Mouse (Mus musculus) intestine, embryonic 14.5 days (tissue): ENCODE measurements at regions not wholly inside any gene's neighbourhood (a gene's known extent, or its start where the extent isn't known, plus 50 kb on each side); places are given as distances from the start of the nearest gene placed in this dataset.

Experiments
- ATAC-seq: fragments of 200-750 bp; cut with Nextera tagmentation; replicated peaks from 2 replicates; pipeline ENCODE4 v1.8.0; 2017; ENCODE audit warnings: low read depth, moderate number of reproducible peaks, moderate TSS enrichment, moderate library complexity; ENCODE audit not compliant: low FRiP score, low TSS enrichment
- DNase-seq: peaks from one replicate; pipeline ENCODE4 v3.0.0-alpha.2; 2018; ENCODE audit warnings: low spot score
- H3K27ac ChIP-seq: fragments of 300-500 bp; sonication (generic); 2 replicates; pipeline ENCODE4 v1.5.1; 2014; ENCODE audit warnings: low read depth, mild to moderate bottlenecking, control low read depth
- H3K27me3 ChIP-seq: fragments of 300-500 bp; sonication (generic); replicated peaks from 2 replicates; pipeline ENCODE4 v1.6.1; 2014; ENCODE audit warnings: low read length, control low read depth; ENCODE audit not compliant: control insufficient read depth, insufficient read depth
- H3K36me3 ChIP-seq: fragments of 300-500 bp; sonication (generic); 2 replicates; pipeline ENCODE4 v1.6.1; 2014; ENCODE audit warnings: low read length, control low read depth; ENCODE audit not compliant: control insufficient read depth, insufficient read depth
- H3K4me1 ChIP-seq: fragments of 300-500 bp; sonication (generic); replicated peaks from 2 replicates; pipeline ENCODE4 v1.6.1; 2014; ENCODE audit warnings: low read length, control low read depth, mixed read lengths; ENCODE audit not compliant: control insufficient read depth, insufficient read depth
- H3K4me2 ChIP-seq: fragments of 300-500 bp; sonication (generic); 2 replicates; pipeline ENCODE4 v1.6.1; 2014; ENCODE audit warnings: low read length
- H3K4me3 ChIP-seq: fragments of 300-500 bp; sonication (generic); 2 replicates; pipeline ENCODE4 v1.5.1; 2014; ENCODE audit warnings: low read depth, low read length, control low read depth, mixed read lengths
- H3K9ac ChIP-seq: fragments of 300-500 bp; sonication (generic); 2 replicates; pipeline ENCODE4 v1.6.1; 2014; ENCODE audit warnings: mild to moderate bottlenecking, low read length
- H3K9me3 ChIP-seq: fragments of 300-500 bp; sonication (generic); 2 replicates; pipeline ENCODE4 v1.6.1; 2016; ENCODE audit warnings: low read length, control low read depth; ENCODE audit not compliant: control insufficient read depth
- WGBS: fragments of 180-500 bp; shearing (Covaris S2); extraction: QIAGEN DNeasy Blood & Tissue Kit; methylation state at CpG from one replicate; pipeline ENCODE4 v1.1.7; 2014; 5-methylcytosine and 5-hydroxymethylcytosine counted together

GRCm38 (mm10) chr9:88091781-88092527, 235.0 kb upstream of the Nt5e start:
- Histone ChIP-seq H3K4me1 (no peaks in the 10 kb centered on the region), H3K27me3 (no peaks in the 10 kb centered on the region), H3K4me2 (no peak overlapping the region), H3K9me3 (no peaks in the 10 kb centered on the region), H3K9ac (no peak overlapping the region), H3K4me3 (no peak overlapping the region), H3K27ac (no peak overlapping the region), H3K36me3 (no peaks in the 10 kb centered on the region)
- WGBS: 65% methylated on average over 8 of the region's 8 CpGs
- ATAC-seq: no peak
- no peak for DNase-seq

DNA sequence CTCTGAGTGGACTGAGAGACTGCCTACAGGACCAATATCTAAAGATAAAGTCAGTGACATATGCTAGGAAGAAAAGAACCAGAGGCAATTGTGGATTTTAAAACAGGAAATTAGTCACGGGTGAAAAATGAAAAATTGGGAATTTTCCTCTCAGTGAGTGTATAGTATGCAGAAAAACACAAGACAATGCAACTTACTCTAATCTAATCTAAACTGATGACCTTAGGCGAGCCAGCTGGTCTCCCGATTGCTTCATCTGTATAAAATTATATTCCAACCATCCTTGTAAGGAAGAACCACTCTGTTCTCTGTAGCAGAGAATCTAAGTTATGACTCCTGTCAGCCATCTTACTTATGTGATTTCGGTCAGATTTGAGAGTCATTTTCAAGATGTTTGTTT, 234.4 kb upstream of the Nt5e start:
- DNase-seq: no peak
- no peak overlapping the region for H3K4me2 ChIP-seq
- no peak overlapping the region for H3K4me3 ChIP-seq
- H3K27me3 ChIP-seq: no peaks in the 10 kb centered on the region
- H3K9ac ChIP-seq: no peak overlapping the region
- H3K9me3 ChIP-seq: no peaks in the 10 kb centered on the region
- H3K4me1 ChIP-seq: no peaks in the 10 kb centered on the region
- no peak overlapping the region for H3K27ac ChIP-seq
- WGBS: 63% methylated on average over 4 of the region's 4 CpGs
- H3K36me3 ChIP-seq: no peaks in the 10 kb centered on the region
- ATAC-seq: no peak

GRCm38 (mm10) chr9:88113094-88113493, 213.9 kb upstream of the Nt5e start:
- Histone ChIP-seq H3K27ac (no peak overlapping the region), H3K27me3 (no peaks in the 10 kb centered on the region), H3K9me3 (no peaks in the 10 kb centered on the region), H3K36me3 (no peaks in the 10 kb centered on the region), H3K4me3 (no peak overlapping the region), H3K4me2 (no peak overlapping the region), H3K9ac (no peak overlapping the region), H3K4me1 (no peaks in the 10 kb centered on the region)
- no peak for DNase-seq
- no peak for ATAC-seq
- WGBS: 53% methylated on average over 1 of the region's 1 CpGs

- Histone ChIP-seq H3K27me3 (no peaks in the 10 kb centered on the region), H3K4me1 (no peaks in the 10 kb centered on the region), H3K36me3 (no peaks in the 10 kb centered on the region), H3K4me3 (no peak overlapping the region), H3K27ac (no peak overlapping the region), H3K4me2 (no peak overlapping the region), H3K9me3 (no peaks in the 10 kb centered on the region), H3K9ac (no peak overlapping the region)
- DNase-seq: no peak
- no peak for ATAC-seq
- 89% methylated on average over 5 of the region's 5 CpGs for WGBS
Observed at GRCm38 (mm10) chr9:88120536-88120935, 206.5 kb upstream of the Nt5e start.

- ATAC-seq (no peak), DNase-seq (no peak)
Observed at GRCm38 (mm10) chr9:88120963-88121570, 205.9 kb upstream of the Nt5e start.

GRCm38 (mm10) chr9:88124322-88125005, 202.5 kb upstream of the Nt5e start:
- Histone ChIP-seq H3K9me3 (no peaks in the 10 kb centered on the region), H3K27ac (no peak overlapping the region), H3K4me1 (no peaks in the 10 kb centered on the region), H3K4me3 (no peak overlapping the region), H3K36me3 (no peaks in the 10 kb centered on the region), H3K27me3 (no peaks in the 10 kb centered on the region), H3K9ac (no peak overlapping the region), H3K4me2 (no peak overlapping the region)
- ATAC-seq (no peak), DNase-seq (no peak)
- 86% methylated on average over 9 of the region's 9 CpGs for WGBS

More at GRCm38 (mm10) chr9:88120963-88121570, 205.9 kb upstream of the Nt5e start:
- WGBS: 79% methylated on average over 11 of the region's 11 CpGs
- Histone ChIP-seq H3K27ac (no peak overlapping the region), H3K9ac (no peak overlapping the region), H3K4me2 (no peak overlapping the region), H3K27me3 (no peaks in the 10 kb centered on the region), H3K4me3 (no peak overlapping the region), H3K9me3 (no peaks in the 10 kb centered on the region), H3K4me1 (no peaks in the 10 kb centered on the region), H3K36me3 (no peaks in the 10 kb centered on the region)

GRCm38 (mm10) chr9:88163025-88163780, 163.8 kb upstream of the Nt5e start:
- WGBS: 75% methylated on average over 6 of the region's 6 CpGs
- H3K36me3 ChIP-seq: no peaks in the 10 kb centered on the region

DNA sequence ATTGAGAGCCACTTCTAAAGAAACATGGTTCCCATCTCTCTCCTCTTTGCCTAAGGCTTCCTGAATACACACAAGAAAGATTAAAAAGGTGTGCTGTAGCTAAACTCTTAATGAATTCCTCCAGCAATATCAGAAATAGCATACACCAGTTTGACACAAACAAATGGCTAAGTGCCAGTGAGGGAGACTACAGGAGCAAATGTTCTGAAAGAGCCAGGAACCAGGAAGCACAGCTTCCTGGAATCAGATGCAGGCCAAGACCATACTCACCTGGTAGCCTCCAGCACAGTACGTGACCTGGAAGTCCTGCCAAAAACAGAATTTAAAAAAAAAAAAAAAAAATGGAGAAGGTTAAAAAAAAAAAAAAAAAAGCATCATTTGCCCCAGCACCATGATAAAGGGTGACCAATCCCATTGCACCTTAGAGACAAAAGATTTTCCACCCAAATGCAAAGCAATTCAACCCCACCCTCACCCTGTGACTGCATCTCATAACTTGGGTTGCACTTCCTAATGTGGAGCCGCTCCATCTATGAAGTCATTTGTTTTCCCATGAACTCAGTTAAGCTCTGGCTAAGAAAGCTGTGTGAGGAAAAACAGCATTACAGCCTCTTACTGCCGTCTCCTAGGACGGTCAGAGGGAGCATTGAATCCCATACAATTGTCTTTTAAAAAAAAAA, 149.3 kb upstream of the Nt5e start:
- Histone ChIP-seq H3K9ac (no peak overlapping the region), H3K36me3 (no peaks in the 10 kb centered on the region), H3K4me3 (no peak overlapping the region), H3K4me1 (no peaks in the 10 kb centered on the region), H3K4me2 (no peak overlapping the region), H3K27ac (no peak overlapping the region), H3K9me3 (no peaks in the 10 kb centered on the region), H3K27me3 (no peaks in the 10 kb centered on the region)
- WGBS: 71% methylated on average over 4 of the region's 4 CpGs
- ATAC-seq (no peak), DNase-seq (no peak)

More at GRCm38 (mm10) chr9:88163025-88163780, 163.8 kb upstream of the Nt5e start:
- no peak overlapping the region for H3K9ac ChIP-seq
- ATAC-seq (no peak), DNase-seq (no peak)
- H3K4me3 ChIP-seq: no peak overlapping the region
- H3K9me3 ChIP-seq: no peaks in the 10 kb centered on the region
- H3K4me1 ChIP-seq: no peaks in the 10 kb centered on the region; the same call in 1 of the 2 replicates
- H3K4me2 ChIP-seq: no peak overlapping the region
- no peaks in the 10 kb centered on the region for H3K27me3 ChIP-seq
- H3K27ac ChIP-seq: no peak overlapping the region
